Mouse (Mus musculus) spleen, adult 2 months (tissue): ENCODE data around the gene Gm4181. TPM values are rescaled to one million over a fixed set of nuclear protein-coding genes. Genes with fewer than 3 reads are reported as not detected.
"Not testable (repeated sequence)": the region's sequence is repeated elsewhere in the genome, so short reads cannot be mapped to it uniquely, and the experiment has no call there.

Source experiments
- DNase-seq, 2 experiments: peaks; one replicate each; pipeline versions ENCODE4 v3.0.0 to v3.0.0-alpha.2; 2012 to 2021; ENCODE audit warnings: low spot score in 2 of 2, low read depth in 1 of 2
- H3K27ac ChIP-seq: fragments of 200-500 bp; 2 replicates; pipeline ENCODE4 v1.5.1; 2012; ENCODE audit warnings: low read length, inconsistent platforms; ENCODE audit not compliant: insufficient read depth
- H3K27me3 ChIP-seq: fragments of 200-500 bp; 2 replicates; pipeline ENCODE4 v1.6.1; 2012; ENCODE audit warnings: mild to moderate bottlenecking, moderate library complexity, low read length, inconsistent platforms; ENCODE audit not compliant: control insufficient read depth, insufficient read depth
- H3K36me3 ChIP-seq: fragments of 200-500 bp; 2 replicates; pipeline ENCODE4 v1.6.1; 2012; ENCODE audit warnings: mild to moderate bottlenecking, low read length, inconsistent platforms; ENCODE audit not compliant: control insufficient read depth, insufficient read depth
- H3K4me1 ChIP-seq: fragments of 200-500 bp; 2 replicates; pipeline ENCODE4 v1.6.1; 2011; ENCODE audit warnings: inconsistent platforms; ENCODE audit not compliant: control insufficient read depth, insufficient read depth, insufficient read length
- H3K4me3 ChIP-seq: fragments of 200-500 bp; 2 replicates; pipeline ENCODE4 v1.5.1; 2011; ENCODE audit warnings: mild to moderate bottlenecking, inconsistent platforms; ENCODE audit not compliant: insufficient read depth, insufficient read length; ENCODE audit errors: extremely low read depth
- CTCF ChIP-seq: fragments of 200-500 bp; IDR thresholded peaks from 2 replicates; pipeline ENCODE4 v1.5.1; 2011; ENCODE audit warnings: mild to moderate bottlenecking, inconsistent platforms; ENCODE audit not compliant: insufficient read depth, insufficient read length, insufficient replicate concordance; ENCODE audit errors: extremely low read depth
- POLR2A ChIP-seq: fragments of 200-500 bp; IDR thresholded peaks from 2 replicates; pipeline ENCODE4 v1.6.1; 2011; ENCODE audit warnings: low read depth, low read length, inconsistent platforms
- WGBS: fragments of 180-500 bp; shearing (Covaris S2); methylation state at CpG from one replicate; pipeline ENCODE4 v1.1.7; 2018; 5-methylcytosine and 5-hydroxymethylcytosine counted together
- polyA plus RNA-seq: library from polyadenylated mRNA; depleted of rRNA; stranded (reverse); fragments of >200 nt; gene quantifications from 2 replicates; pipeline ENCODE4 v1.2.3, GENCODE M21; 2012; rRNA removed

Gm4181 gene
- polyA plus RNA-seq: not detected in 2 replicates

- not testable (repeated sequence) for H3K4me1 ChIP-seq, H3K4me3 ChIP-seq, H3K36me3 ChIP-seq, H3K27ac ChIP-seq, DNase-seq, H3K27me3 ChIP-seq
- 100% methylated on average over 1 of the region's 1 CpGs for WGBS
Measured at GRCm38 (mm10) chr14:51635566-51635965, at the start of gene Gm4181. Gene Gm4181, minus strand, starts transcription at chr14:51635666.

- 86% methylated on average over 5 of the region's 5 CpGs for WGBS
Measured at GRCm38 (mm10) chr14:51677269-51677668, 41.8 kb upstream of the Gm4181 start.

GRCm38 (mm10) chr14:51632426-51632825, 3.0 kb downstream of the Gm4181 start:
- not testable (repeated sequence) for H3K27me3 ChIP-seq, H3K27ac ChIP-seq, H3K4me1 ChIP-seq, H3K4me3 ChIP-seq, H3K36me3 ChIP-seq
- peak in 1 of 2 experiments; percentile 8 for DNase-seq
- 91% methylated on average over 1 of the region's 1 CpGs for WGBS

More at GRCm38 (mm10) chr14:51677269-51677668, 41.8 kb upstream of the Gm4181 start:
- no peak overlapping the region for H3K4me3 ChIP-seq
- no peak for DNase-seq
- H3K4me1 ChIP-seq: no peaks in the 10 kb centered on the region
- TF ChIP-seq POLR2A: no peak
- TF ChIP-seq CTCF: no peak
- H3K36me3 ChIP-seq: no peaks in the 10 kb centered on the region
- no peak overlapping the region for H3K27ac ChIP-seq
- H3K27me3 ChIP-seq: no peaks in the 10 kb centered on the region

- no peaks in the 10 kb centered on the region for H3K27me3 ChIP-seq
- no peaks in the 10 kb centered on the region for H3K36me3 ChIP-seq
- 81% methylated on average over 1 of the region's 1 CpGs for WGBS
- H3K4me1 ChIP-seq: no peaks in the 10 kb centered on the region
- TF ChIP-seq POLR2A: no peak
- no peak for TF ChIP-seq CTCF
- DNase-seq: no peak
- H3K27ac ChIP-seq: no peak within 1 kb of the TSS
- H3K4me3 ChIP-seq: no peak within 1 kb of the TSS
Measured at GRCm38 (mm10) chr14:51611210-51611609, 24.3 kb downstream of the Gm4181 start, which contains the start of gene Gm17078. Gene Gm17078, minus strand, starts transcription at chr14:51611310.

GRCm38 (mm10) chr14:51592039-51592438, 43.4 kb downstream of the Gm4181 start, which contains the start of gene Gm17174:
Gene Gm17174, minus strand, starts transcription at chr14:51592139.
- not testable (repeated sequence) for H3K4me3 ChIP-seq, DNase-seq, H3K27me3 ChIP-seq, H3K27ac ChIP-seq, H3K4me1 ChIP-seq, H3K36me3 ChIP-seq
- WGBS: 87% methylated on average over 4 of the region's 4 CpGs

Other genes with a start within 250 kb of the Gm4181 start
- gene Vmn2r88, start 224.8 kb downstream of the Gm4181 start, polyA plus RNA-seq: not detected in 2 replicates
- gene Vmn2r89, start 183.8 kb downstream of the Gm4181 start, polyA plus RNA-seq: not detected in 2 replicates
- not detected in 2 replicates for gene Gm5622, start 82.9 kb downstream of the Gm4181 start, polyA plus RNA-seq
- gene Gm17175, start 61.6 kb downstream of the Gm4181 start, polyA plus RNA-seq: not detected in 2 replicates
- gene Gm17174, start 43.5 kb downstream of the Gm4181 start, polyA plus RNA-seq: not detected in 2 replicates
- gene Gm17078, start 24.4 kb downstream of the Gm4181 start, polyA plus RNA-seq: not detected in 2 replicates
- gene Gm17079, start 59.8 kb upstream of the Gm4181 start, polyA plus RNA-seq: not detected in 2 replicates
- not detected in 2 replicates for gene Gm5800, start 81.5 kb upstream of the Gm4181 start, polyA plus RNA-seq
- not detected in 2 replicates for gene Ang4, start 137.9 kb upstream of the Gm4181 start, polyA plus RNA-seq
- not detected in 2 replicates for gene AY358078, start 164.4 kb upstream of the Gm4181 start, polyA plus RNA-seq
- 3.9 and 15.5 TPM in 2 replicates for gene Ear6, start 218.0 kb upstream of the Gm4181 start, polyA plus RNA-seq
- 24.9 and 34.9 TPM in 2 replicates for gene Mettl17, start 249.2 kb upstream of the Gm4181 start, polyA plus RNA-seq